Mouse (Mus musculus) erythroblast, embryonic 14.5 days (primary cell): ENCODE data around the gene Dqx1.

Source experiments
- GATA1 ChIP-seq: IDR thresholded peaks from 2 replicates; pipeline ENCODE4 v1.6.1; 2012; ENCODE audit warnings: low read length, inconsistent platforms, mixed read lengths
- TAL1 ChIP-seq: IDR thresholded peaks from 3 replicates; pipeline ENCODE4 v1.6.1; 2012; ENCODE audit warnings: low read length, inconsistent platforms, mixed read lengths

DNA sequence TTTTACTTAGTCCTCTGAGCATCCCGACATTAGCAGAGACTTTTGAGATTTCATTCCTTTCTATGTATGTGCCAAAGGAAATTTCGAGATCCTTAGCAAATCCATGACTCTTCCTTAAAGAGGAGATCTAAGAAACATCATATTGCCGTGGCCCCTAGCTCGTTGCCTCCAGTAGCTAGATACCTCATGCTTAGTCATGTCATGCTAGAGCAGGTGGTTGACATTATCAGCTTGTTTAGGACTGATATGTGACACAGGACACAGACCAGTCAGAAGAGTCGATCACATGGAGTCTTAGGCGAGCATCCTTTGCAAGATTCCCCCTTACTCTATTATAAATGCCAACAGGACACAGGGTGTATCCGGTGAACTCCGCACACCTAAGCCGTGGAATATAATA lies 34.6 kb upstream of the Dqx1 start:
- TF ChIP-seq TAL1 (peak; percentile 16; the same call in 1 of the 3 replicates), GATA1 (peak; percentile 18; the same call in 1 of the 2 replicates)
